Mouse (Mus musculus) C2C12 (cell line): Measurements from ENCODE around the gene Hnf1b.

Experiments
- CEBPB ChIP-seq: IDR thresholded peaks from one replicate; pipeline ENCODE4 v1.6.1; 2011; ENCODE audit warnings: low read depth, mild to moderate bottlenecking, control low read depth, moderate library complexity
- CTCF ChIP-seq: IDR thresholded peaks from one replicate; pipeline ENCODE4 v1.5.1; 2011; ENCODE audit not compliant: control insufficient read depth, insufficient read depth, insufficient read length
- FOSL1 ChIP-seq: IDR thresholded peaks from one replicate; pipeline ENCODE4 v1.8.0; 2011; ENCODE audit warnings: mild to moderate bottlenecking, low read length; ENCODE audit not compliant: poor library complexity, insufficient read depth, severe bottlenecking
- MAX ChIP-seq: IDR thresholded peaks from one replicate; pipeline ENCODE4 v1.6.1; 2011; ENCODE audit warnings: mild to moderate bottlenecking, control low read depth
- MYOD1 ChIP-seq: IDR thresholded peaks from one replicate; pipeline ENCODE4 v1.6.1; 2011; ENCODE audit warnings: low read depth; ENCODE audit not compliant: control insufficient read depth, insufficient read length
- USF1 ChIP-seq: IDR thresholded peaks from one replicate; pipeline ENCODE4 v1.6.1; 2011; ENCODE audit warnings: low read depth, mild to moderate bottlenecking, control low read depth, moderate library complexity

- TF ChIP-seq CTCF (no peak), MAX (no peak), USF1 (no peak), FOSL1 (no peak), MYOD1 (no peak), CEBPB (no peak)
These were observed 55.9 kb downstream of the Hnf1b start for GRCm38 (mm10) chr11:83905756-83906155.
